ENCODE assay signal across 15 mouse cellular contexts in the genomic region with DNA sequence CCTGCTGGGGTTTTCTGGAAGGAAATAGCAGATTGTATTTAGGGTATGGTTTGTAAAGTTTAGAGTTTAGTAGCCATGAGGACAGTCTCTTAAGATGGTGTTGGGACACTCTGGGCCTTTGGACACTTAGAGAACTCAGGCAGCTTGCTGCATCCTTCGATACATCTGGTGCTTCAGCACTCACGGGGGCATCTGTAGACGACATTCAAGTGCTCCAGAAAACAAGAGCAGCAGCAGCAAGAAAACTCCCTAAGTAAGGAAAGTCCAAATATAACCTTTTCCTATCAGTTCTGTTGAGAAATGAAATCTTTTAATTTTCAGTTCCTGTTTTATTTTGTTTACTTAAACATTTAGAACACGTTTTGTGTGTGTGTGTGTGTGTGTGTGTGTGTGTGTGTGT.
DNase-seq lines count a peak whose midpoint lies in the region; ATAC-seq and TF ChIP-seq lines count a peak whose summit lies in the region.
"Had no signal": no experiment of that assay in that cellular context is flagged by ENCODE, and none has a peak within 500 bp of the region (broad histone marks: within the 10 kb centered on the region; RNA-seq: fewer than 3 reads in every experiment).

No protein-coding gene starts in this region.

- WGBS in heart, embryonic 13.5 days, result 64% methylated on average over 4 of the region's 4 CpGs
- 71% methylated on average over 4 of the region's 4 CpGs for WGBS in liver, postnatal 0 days (ENCODE audit: insufficient replicate concordance)
- 73% methylated on average over 4 of the region's 4 CpGs for WGBS in liver, embryonic 11.5 days
- 70% methylated on average over 4 of the region's 4 CpGs for WGBS in small intestine, adult 2 months
- WGBS in forebrain, embryonic 14.5 days, result 79% methylated on average over 4 of the region's 4 CpGs

- TF ChIP-seq EP300 in liver, postnatal 0 days (IDR thresholded peaks at IDR 0.05; ENCODE audit: low read depth), result no peak

- H3K27me3 ChIP-seq in heart, embryonic 13.5 days (replicated peaks), result 0 out of 2 replicates have a peak, but pooled peaks cover 3% of the 10 kb centered on the region
- H3K27me3 ChIP-seq in liver, postnatal 0 days (ENCODE audit: insufficient read depth, low read length), result no peaks in the 10 kb centered on the region
- no peaks in the 10 kb centered on the region for H3K27me3 ChIP-seq in liver, embryonic 11.5 days (replicated peaks; ENCODE audit: control insufficient read depth, insufficient read depth, low read length)
- H3K27me3 ChIP-seq in small intestine, adult 2 months (ENCODE audit: control insufficient read depth, insufficient read depth, low read length), result no peaks in the 10 kb centered on the region
- H3K27me3 ChIP-seq in forebrain, embryonic 14.5 days (replicated peaks; ENCODE audit: control insufficient read depth, insufficient read depth, low read length), result no peaks in the 10 kb centered on the region
- H3K27me3 ChIP-seq: embryonic facial prominence, embryonic 12.5 days; embryonic facial prominence, embryonic 15.5 days; forebrain, embryonic 15.5 days; hindbrain, embryonic 15.5 days; intestine, embryonic 15.5 days had no signal

- no peak overlapping the region for H3K4me3 ChIP-seq in heart, embryonic 13.5 days
- no peak overlapping the region for H3K4me3 ChIP-seq in liver, postnatal 0 days (ENCODE audit: low read depth, low read length)
- H3K4me3 ChIP-seq in liver, embryonic 11.5 days (ENCODE audit: low read depth, low read length), result no peak overlapping the region
- no peak overlapping the region for H3K4me3 ChIP-seq in brown adipose tissue, adult 24 weeks (ENCODE audit: insufficient read depth, low read depth, low read length)
- H3K4me3 ChIP-seq in small intestine, adult 2 months (ENCODE audit: low read depth, low read length), result no peak overlapping the region
- H3K4me3 ChIP-seq in forebrain, embryonic 14.5 days (ENCODE audit: low read depth, low read length), result no peak overlapping the region
- H3K4me3 ChIP-seq: embryonic facial prominence, embryonic 12.5 days; embryonic facial prominence, embryonic 15.5 days; forebrain, embryonic 15.5 days; heart, embryonic 10.5 days; hindbrain, embryonic 12.5 days; hindbrain, embryonic 15.5 days; intestine, embryonic 15.5 days had no signal

- no peak for TF ChIP-seq POLR2A in small intestine, adult 2 months (IDR thresholded peaks at IDR 0.05; ENCODE audit: low read depth, low read length)

- peaks cover 27% of the 10 kb centered on the region for H3K4me1 ChIP-seq in heart, embryonic 13.5 days
- peaks cover 9% of the 10 kb centered on the region; the same call in 1 of the 2 replicates for H3K4me1 ChIP-seq in liver, postnatal 0 days (ENCODE audit: insufficient read depth)
- 0 out of 2 replicates have a peak, but pooled peaks cover 4% of the 10 kb centered on the region for H3K4me1 ChIP-seq in liver, embryonic 11.5 days (replicated peaks; ENCODE audit: control insufficient read depth, insufficient read depth, low read length)
- H3K4me1 ChIP-seq in brown adipose tissue, adult 24 weeks (ENCODE audit: control insufficient read depth, insufficient read depth, insufficient read length, low read length), result no peaks in the 10 kb centered on the region
- peaks cover 12% of the 10 kb centered on the region; the same call in 1 of the 2 replicates for H3K4me1 ChIP-seq in small intestine, adult 2 months (ENCODE audit: control insufficient read depth, insufficient read depth, insufficient read length, low read length)
- H3K4me1 ChIP-seq in forebrain, embryonic 14.5 days (ENCODE audit: control insufficient read depth, insufficient read depth, low read length), result no peaks in the 10 kb centered on the region
- H3K4me1 ChIP-seq: forebrain, embryonic 15.5 days; hindbrain, embryonic 12.5 days; hindbrain, embryonic 15.5 days had no signal

- intact Hi-C loops in heart, postnatal 14 days (cut with DNase I), result loop anchor here (2.0 kb wide), 1 partner anchor 150 kb away; no protein-coding TSS in a partner anchor

- no peak for ATAC-seq in heart, embryonic 13.5 days (ENCODE audit: extremely low read depth, insufficient number of reproducible peaks, low FRiP score, low TSS enrichment)
- peak; percentile 14; the same call in 1 of the 2 replicates for ATAC-seq in liver, postnatal 0 days
- ATAC-seq in liver, embryonic 11.5 days (replicated peaks; ENCODE audit: low FRiP score), result no peak
- ATAC-seq in forebrain, embryonic 14.5 days, result no peak

- H3K4me2 ChIP-seq in heart, embryonic 13.5 days, result no peak overlapping the region
- H3K4me2 ChIP-seq in liver, postnatal 0 days (ENCODE audit: low read depth, low read length), result no peak overlapping the region
- H3K4me2 ChIP-seq in liver, embryonic 11.5 days, result no peak overlapping the region
- no peak overlapping the region for H3K4me2 ChIP-seq in forebrain, embryonic 14.5 days (ENCODE audit: low read length)
- H3K4me2 ChIP-seq: embryonic facial prominence, embryonic 12.5 days; embryonic facial prominence, embryonic 15.5 days; forebrain, embryonic 15.5 days; hindbrain, embryonic 12.5 days; hindbrain, embryonic 15.5 days; intestine, embryonic 15.5 days had no signal

- no peaks in the 10 kb centered on the region for H3K36me3 ChIP-seq in heart, embryonic 13.5 days
- H3K36me3 ChIP-seq in liver, postnatal 0 days (replicated peaks; ENCODE audit: insufficient read depth, low read length), result no peaks in the 10 kb centered on the region
- H3K36me3 ChIP-seq in liver, embryonic 11.5 days (ENCODE audit: control insufficient read depth, insufficient read depth, low read length), result no peaks in the 10 kb centered on the region
- H3K36me3 ChIP-seq in small intestine, adult 2 months (ENCODE audit: control insufficient read depth, insufficient read depth, low read length), result no peaks in the 10 kb centered on the region
- no peaks in the 10 kb centered on the region for H3K36me3 ChIP-seq in forebrain, embryonic 14.5 days (ENCODE audit: control insufficient read depth, insufficient read depth, low read length)
- H3K36me3 ChIP-seq: embryonic facial prominence, embryonic 12.5 days; embryonic facial prominence, embryonic 15.5 days; forebrain, embryonic 15.5 days; heart, embryonic 10.5 days; hindbrain, embryonic 12.5 days; hindbrain, embryonic 15.5 days; intestine, embryonic 15.5 days had no signal

- DNase-seq in heart, postnatal 14 days, result no peak
- DNase-seq in liver, postnatal 0 days, result no peak
- DNase-seq in liver, embryonic 11.5 days (ENCODE audit: low spot score), result no peak
- no peak for DNase-seq in forebrain, embryonic 14.5 days (ENCODE audit: low spot score)
- no peak for DNase-seq in right cerebral cortex, postnatal 4 days

- no peak for TF ChIP-seq CTCF in liver, postnatal 0 days (IDR thresholded peaks at IDR 0.05; ENCODE audit: low read depth)
- TF ChIP-seq CTCF in small intestine, adult 2 months (IDR thresholded peaks at IDR 0.05; ENCODE audit: extremely low read depth, insufficient read length, insufficient replicate concordance, low read depth, low read length), result no peak

- H3K9ac ChIP-seq in heart, embryonic 13.5 days, result no peak overlapping the region
- H3K9ac ChIP-seq in liver, postnatal 0 days (replicated peaks), result no peak overlapping the region
- no peak overlapping the region for H3K9ac ChIP-seq in liver, embryonic 11.5 days (ENCODE audit: low read depth, low read length)
- no peak overlapping the region for H3K9ac ChIP-seq in forebrain, embryonic 14.5 days (ENCODE audit: low read length)
- H3K9ac ChIP-seq: embryonic facial prominence, embryonic 12.5 days; embryonic facial prominence, embryonic 15.5 days; forebrain, embryonic 15.5 days; hindbrain, embryonic 12.5 days; hindbrain, embryonic 15.5 days; intestine, embryonic 15.5 days had no signal

- H3K9me3 ChIP-seq in heart, embryonic 13.5 days, result no peaks in the 10 kb centered on the region
- H3K9me3 ChIP-seq in liver, postnatal 0 days (ENCODE audit: low read length), result no peaks in the 10 kb centered on the region
- no peaks in the 10 kb centered on the region for H3K9me3 ChIP-seq in liver, embryonic 11.5 days (ENCODE audit: control insufficient read depth, low read length)
- H3K9me3 ChIP-seq in forebrain, embryonic 14.5 days (replicated peaks; ENCODE audit: control insufficient read depth, low read length), result no peaks in the 10 kb centered on the region
- H3K9me3 ChIP-seq: embryonic facial prominence, embryonic 12.5 days; embryonic facial prominence, embryonic 15.5 days; forebrain, embryonic 15.5 days; heart, embryonic 10.5 days; hindbrain, embryonic 12.5 days; hindbrain, embryonic 15.5 days; intestine, embryonic 15.5 days had no signal

- H3K27ac ChIP-seq in heart, embryonic 13.5 days (replicated peaks), result peak overlapping the region; percentile 54
- 0 out of 2 replicates have a peak overlapping the region, but pooled peaks have one; percentile 12 for H3K27ac ChIP-seq in liver, postnatal 0 days (ENCODE audit: low read depth)
- no peak overlapping the region for H3K27ac ChIP-seq in liver, embryonic 11.5 days (ENCODE audit: low read depth, low read length)
- peak overlapping the region; percentile 5; the same call in 1 of the 2 replicates for H3K27ac ChIP-seq in brown adipose tissue, adult 24 weeks (replicated peaks; ENCODE audit: low read depth, low read length)
- peak overlapping the region; percentile 14; the same call in 1 of the 2 replicates for H3K27ac ChIP-seq in small intestine, adult 2 months (ENCODE audit: insufficient read depth, low read depth, low read length)
- H3K27ac ChIP-seq in forebrain, embryonic 14.5 days (ENCODE audit: low read depth, low read length), result no peak overlapping the region
- H3K27ac ChIP-seq: embryonic facial prominence, embryonic 12.5 days; embryonic facial prominence, embryonic 15.5 days; forebrain, embryonic 15.5 days; heart, embryonic 10.5 days; hindbrain, embryonic 12.5 days; hindbrain, embryonic 15.5 days; intestine, embryonic 15.5 days had no signal

Comparison
In these comparisons a context has a peak if more than half of its experiments do, and no peak if none do; other contexts are left out.
1. H3K27ac ChIP-seq: peak in heart, embryonic 13.5 days (single experiment), liver, postnatal 0 days (single experiment), brown adipose tissue, adult 24 weeks (single experiment) and small intestine, adult 2 months (single experiment); none in liver, embryonic 11.5 days (single experiment) and forebrain, embryonic 14.5 days (single experiment).